Mouse (Mus musculus): ENCODE data around the gene Ier3.

DNA sequence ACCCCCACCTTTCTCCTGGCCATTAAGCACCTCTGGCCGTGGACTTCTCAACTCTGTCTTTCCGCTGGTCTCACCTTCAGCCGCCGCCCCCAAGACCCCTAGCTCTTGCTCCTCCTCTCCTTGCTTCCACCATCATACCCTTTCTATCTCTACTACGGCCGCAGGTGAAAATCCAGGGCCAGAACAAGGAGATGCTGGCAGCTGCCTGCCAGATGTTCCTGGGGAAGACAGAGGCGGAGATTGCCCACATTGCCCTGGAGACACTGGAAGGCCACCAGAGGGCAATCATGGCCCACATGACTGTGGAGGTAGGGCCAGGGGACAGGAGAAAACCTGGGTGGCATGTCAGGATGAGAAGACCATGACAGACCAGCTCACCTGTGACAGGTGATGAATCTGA, 2.9 kb downstream of the Ier3 start:
- peak; percentile 15; the same call in 1 of the 2 replicates for TF ChIP-seq CTCF (IDR thresholded peaks at IDR 0.05; ENCODE audit: borderline replicate concordance, extremely low read depth, insufficient read depth, insufficient read length)
- no peak for TF ChIP-seq POLR2A (IDR thresholded peaks at IDR 0.05; ENCODE audit: borderline replicate concordance, extremely low read depth, insufficient read depth, insufficient read length, poor library complexity, severe bottlenecking)
